Mouse (Mus musculus) limb, embryonic 11.5 days (tissue): ENCODE results near the gene Celf3. TPM values are rescaled to one million over a fixed set of nuclear protein-coding genes. Genes with fewer than 3 reads are reported as not detected.

Experiments
- ATAC-seq: fragments of 200-750 bp; cut with Nextera tagmentation; 2 replicates; pipeline ENCODE4 v1.8.0; 2017; ENCODE audit warnings: low read depth; ENCODE audit not compliant: insufficient number of reproducible peaks, low FRiP score, low TSS enrichment
- DNase-seq: peaks from one replicate; pipeline ENCODE4 v3.0.0-alpha.2; 2015; ENCODE audit warnings: low spot score
- H3K27ac ChIP-seq: fragments of 300-500 bp; sonication (generic); replicated peaks from 2 replicates; pipeline ENCODE4 v1.5.1; 2014; ENCODE audit warnings: low read depth, mild to moderate bottlenecking, low read length
- H3K27me3 ChIP-seq: fragments of 300-500 bp; sonication (generic); 2 replicates; pipeline ENCODE4 v1.6.1; 2014; ENCODE audit warnings: mild to moderate bottlenecking, low read length, mixed read lengths; ENCODE audit not compliant: control insufficient read depth, insufficient read depth
- H3K36me3 ChIP-seq: fragments of 300-500 bp; sonication (generic); 2 replicates; pipeline ENCODE4 v1.6.1; 2014; ENCODE audit warnings: mild to moderate bottlenecking, low read length, moderate library complexity, mixed read lengths; ENCODE audit not compliant: control insufficient read depth, insufficient read depth
- H3K4me1 ChIP-seq: fragments of 300-500 bp; sonication (generic); 2 replicates; pipeline ENCODE4 v1.6.1; 2014; ENCODE audit warnings: low read length, mixed read lengths; ENCODE audit not compliant: control insufficient read depth, insufficient read depth
- H3K4me2 ChIP-seq: fragments of 300-500 bp; sonication (generic); 2 replicates; pipeline ENCODE4 v1.6.1; 2014; ENCODE audit warnings: low read depth, mild to moderate bottlenecking, moderate library complexity; ENCODE audit not compliant: severe bottlenecking
- H3K4me3 ChIP-seq: fragments of 300-500 bp; sonication (generic); 2 replicates; pipeline ENCODE4 v1.5.1; 2014; ENCODE audit warnings: low read depth, low read length
- H3K9ac ChIP-seq: fragments of 300-500 bp; sonication (generic); 2 replicates; pipeline ENCODE4 v1.6.1; 2014; ENCODE audit warnings: mild to moderate bottlenecking, low read length
- H3K9me3 ChIP-seq: fragments of 300-500 bp; sonication (generic); 2 replicates; pipeline ENCODE4 v1.6.1; 2016; ENCODE audit warnings: low read length; ENCODE audit not compliant: control insufficient read depth
- WGBS: fragments of 180-500 bp; shearing (Covaris S2); extraction: QIAGEN DNeasy Blood & Tissue Kit; methylation state at CpG from one replicate; pipeline ENCODE4 v1.1.7; 2014; 5-methylcytosine and 5-hydroxymethylcytosine counted together
- polyA plus RNA-seq: library from polyadenylated mRNA; unstranded; fragments of >200 nt; fragmentation: Nextera tagmentation; extraction: Ambion mirVana; gene quantifications from 2 replicates; pipeline ENCODE4 v1.2.1, GENCODE M21; 2014

Gene Celf3
- polyA plus RNA-seq, 1 experiment from 2014 or later, result 0.68 TPM

- peaks cover 2% of the 10 kb centered on the region; the same call in 1 of the 2 replicates for H3K36me3 ChIP-seq
- no peak overlapping the region for H3K4me2 ChIP-seq
- DNase-seq (no peak), ATAC-seq (no peak)
- no peaks in the 10 kb centered on the region for H3K9me3 ChIP-seq
- no peak overlapping the region for H3K9ac ChIP-seq
- no peaks in the 10 kb centered on the region for H3K27me3 ChIP-seq
- no peak overlapping the region for H3K27ac ChIP-seq
- H3K4me1 ChIP-seq, result no peaks in the 10 kb centered on the region
- H3K4me3 ChIP-seq, result no peak overlapping the region
Measured at GRCm38 (mm10) chr3:94533968-94534367, 55.9 kb downstream of the Celf3 start.

GRCm38 (mm10) chr3:94537187-94537586 is 59.1 kb downstream of the Celf3 start:
- Histone ChIP-seq H3K4me3 (no peak overlapping the region), H3K9me3 (no peaks in the 10 kb centered on the region), H3K27ac (no peak overlapping the region), H3K4me2 (no peak overlapping the region), H3K4me1 (no peaks in the 10 kb centered on the region), H3K9ac (no peak overlapping the region), H3K36me3 (no peaks in the 10 kb centered on the region), H3K27me3 (no peaks in the 10 kb centered on the region)
- ATAC-seq (no peak), DNase-seq (no peak)
- WGBS, result 96% methylated on average over 3 of the region's 3 CpGs

Other genes starting within 250 kb of the Celf3 start
- not detected in 2 replicates for gene Gm4778, start 214.3 kb upstream of the Celf3 start, polyA plus RNA-seq
- 8.1 and 9.1 TPM in 2 replicates for gene Them4, start 168.2 kb upstream of the Celf3 start, polyA plus RNA-seq
- not detected in 2 replicates for gene Them5, start 136.2 kb upstream of the Celf3 start, polyA plus RNA-seq
- 1.0 and 1.2 TPM in 2 replicates for gene C2cd4d, start 115.9 kb upstream of the Celf3 start, polyA plus RNA-seq
- 0.44 and 0.85 TPM in 2 replicates for gene Rorc, start 105.5 kb upstream of the Celf3 start, polyA plus RNA-seq
- not detected in 2 replicates for gene Lingo4, start 79.8 kb upstream of the Celf3 start, polyA plus RNA-seq
- gene Tdrkh, start 65.0 kb upstream of the Celf3 start, polyA plus RNA-seq, result 8.5 and 8.7 TPM in 2 replicates
- gene Mrpl9, start 35.0 kb upstream of the Celf3 start, polyA plus RNA-seq, result 68.0 and 75.2 TPM in 2 replicates
- gene Oaz3, start 34.4 kb upstream of the Celf3 start, polyA plus RNA-seq, result 0.31 and 0.36 TPM in 2 replicates
- 1.0 and 1.6 TPM in 2 replicates for gene Riiad1, start 2.0 kb downstream of the Celf3 start, polyA plus RNA-seq
- 35.1 and 35.9 TPM in 2 replicates for gene Snx27, start 104.4 kb downstream of the Celf3 start, polyA plus RNA-seq
- not detected in 2 replicates for gene Gm10972, start 164.8 kb downstream of the Celf3 start, polyA plus RNA-seq
- gene Tuft1, start 180.6 kb downstream of the Celf3 start, polyA plus RNA-seq, result 4.0 and 4.7 TPM in 2 replicates
- 0.18 and 1.1 TPM in 2 replicates for gene Selenbp2, start 215.3 kb downstream of the Celf3 start, polyA plus RNA-seq